Mouse (Mus musculus): ENCODE results near the gene Lamb1. TPM values are rescaled to one million over a fixed set of nuclear protein-coding genes. Genes with fewer than 3 reads are reported as not detected.

Gene Lamb1
- polyA plus RNA-seq, 2 experiments = 67.2 to 76.6 TPM

DNA sequence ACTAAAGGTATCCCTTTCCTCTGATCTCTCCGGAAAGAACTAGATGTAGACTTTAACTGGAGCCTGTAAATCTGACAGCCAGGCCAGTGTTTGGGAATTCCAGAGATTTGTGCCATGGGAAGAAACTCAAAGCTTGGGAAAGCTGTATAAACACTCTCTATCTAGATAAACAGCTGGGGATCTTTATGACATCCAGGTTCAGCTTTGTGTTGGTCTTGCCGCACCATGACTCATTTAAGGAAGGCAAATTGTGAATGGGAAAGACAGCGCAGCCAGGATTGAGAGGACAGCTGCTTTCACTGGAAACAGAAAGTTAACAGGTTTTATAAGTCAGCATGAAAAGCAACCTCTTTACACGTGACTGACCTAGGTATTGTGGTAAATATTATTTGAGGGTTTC, 12.8 kb upstream of the Lamb1 start:
- DNase-seq (ENCODE audit: low spot score) (peak; percentile 34), ATAC-seq (ENCODE audit: low FRiP score, low read depth) (peak; percentile 68; the same call in 1 of the 2 replicates)
- 39% methylated on average over 4 of the region's 4 CpGs for WGBS
- Histone ChIP-seq H3K36me3 (ENCODE audit: control insufficient read depth, insufficient read depth, low read length) (no peaks in the 10 kb centered on the region), H3K4me2 (replicated peaks; ENCODE audit: low read depth, low read length, severe bottlenecking) (no peak overlapping the region), H3K4me1 (ENCODE audit: control insufficient read depth, insufficient read depth, low read length) (peaks cover 3% of the 10 kb centered on the region; the same call in 1 of the 2 replicates), H3K9me3 (ENCODE audit: control insufficient read depth, low read length) (no peaks in the 10 kb centered on the region), H3K27me3 (ENCODE audit: control insufficient read depth, insufficient read depth, low read length) (no peaks in the 10 kb centered on the region), H3K4me3 (replicated peaks; ENCODE audit: low read length) (no peak overlapping the region), H3K9ac (ENCODE audit: low read depth, low read length, severe bottlenecking) (no peak overlapping the region), H3K27ac (replicated peaks; ENCODE audit: low read depth, low read length) (no peak overlapping the region)
- no peak for TF ChIP-seq POLR2A (IDR thresholded peaks at IDR 0.05; ENCODE audit: borderline replicate concordance, extremely low read depth, insufficient read depth, insufficient read length)

- Histone ChIP-seq H3K27ac (replicated peaks; ENCODE audit: low read depth, low read length) (no peak overlapping the region), H3K9me3 (ENCODE audit: control insufficient read depth, low read length) (no peaks in the 10 kb centered on the region), H3K4me3 (replicated peaks; ENCODE audit: low read length) (no peak overlapping the region), H3K36me3 (ENCODE audit: control insufficient read depth, insufficient read depth, low read length) (no peaks in the 10 kb centered on the region), H3K4me2 (replicated peaks; ENCODE audit: low read depth, low read length, severe bottlenecking) (no peak overlapping the region), H3K27me3 (ENCODE audit: control insufficient read depth, insufficient read depth, low read length) (no peaks in the 10 kb centered on the region), H3K4me1 (ENCODE audit: control insufficient read depth, insufficient read depth, low read length) (peaks cover 3% of the 10 kb centered on the region; the same call in 1 of the 2 replicates), H3K9ac (ENCODE audit: low read depth, low read length, severe bottlenecking) (no peak overlapping the region)
- 80% methylated on average over 8 of the region's 8 CpGs for WGBS
- TF ChIP-seq POLR2A (IDR thresholded peaks at IDR 0.05; ENCODE audit: borderline replicate concordance, extremely low read depth, insufficient read depth, insufficient read length) = no peak
- DNase-seq (ENCODE audit: low spot score) = no peak
- no peak for ATAC-seq (ENCODE audit: low FRiP score, low read depth)
These were observed 10.1 kb upstream of the Lamb1 start for GRCm38 (mm10) chr12:31254978-31255377.

DNA sequence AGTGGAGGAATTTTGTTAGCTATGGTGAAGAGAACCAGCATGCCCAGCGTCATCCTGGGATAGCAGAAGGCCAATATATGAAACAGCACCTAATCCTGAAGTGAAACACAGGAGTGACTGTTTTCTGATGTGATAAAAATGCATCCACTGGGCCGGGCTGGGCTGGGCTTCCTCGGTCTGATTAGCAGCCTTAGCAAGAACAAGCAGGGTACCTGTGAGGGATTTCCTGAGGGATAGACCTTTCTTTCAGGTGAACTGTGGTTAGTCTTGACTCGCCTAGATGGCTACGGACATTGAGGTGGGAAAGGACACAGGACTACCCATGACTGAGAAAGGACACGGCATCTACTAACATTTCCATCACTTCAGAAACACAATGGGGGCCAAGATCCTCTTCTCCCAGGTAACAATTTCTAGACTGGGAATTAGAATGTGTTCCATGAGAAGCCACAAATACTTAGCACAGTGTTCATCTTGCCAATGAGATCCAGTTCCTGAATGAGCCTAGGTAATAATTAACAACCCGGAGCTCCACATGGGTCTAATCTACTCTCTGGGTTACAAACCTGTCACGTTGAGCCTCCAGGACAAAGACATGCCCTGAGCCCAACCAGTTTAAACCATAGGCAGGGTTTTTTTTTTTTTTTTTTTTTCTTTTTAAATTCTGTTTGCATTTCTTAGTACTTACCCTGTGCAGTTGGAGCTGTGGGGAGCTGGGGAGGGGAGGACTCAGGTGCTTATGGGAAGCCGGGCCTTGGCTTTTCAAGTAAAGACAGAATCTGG, 8.7 kb upstream of the Lamb1 start:
- no peak overlapping the region for H3K27ac ChIP-seq (replicated peaks; ENCODE audit: low read depth, low read length)
- ATAC-seq (ENCODE audit: low FRiP score, low read depth) = no peak
- DNase-seq (ENCODE audit: low spot score) = no peak

GRCm38 (mm10) chr12:31261882-31262281, 3.2 kb upstream of the Lamb1 start:
- Histone ChIP-seq H3K4me2 (replicated peaks; ENCODE audit: low read depth, low read length, severe bottlenecking) (no peak overlapping the region), H3K27me3 (ENCODE audit: control insufficient read depth, insufficient read depth, low read length) (no peaks in the 10 kb centered on the region), H3K9me3 (ENCODE audit: control insufficient read depth, low read length) (no peaks in the 10 kb centered on the region), H3K9ac (ENCODE audit: low read depth, low read length, severe bottlenecking) (no peak overlapping the region), H3K36me3 (ENCODE audit: control insufficient read depth, insufficient read depth, low read length) (0 out of 2 replicates have a peak, but pooled peaks cover 3% of the 10 kb centered on the region), H3K27ac (replicated peaks; ENCODE audit: low read depth, low read length) (no peak overlapping the region), H3K4me3 (replicated peaks; ENCODE audit: low read length) (no peak overlapping the region), H3K4me1 (ENCODE audit: control insufficient read depth, insufficient read depth, low read length) (peaks cover 1% of the 10 kb centered on the region; the same call in 1 of the 2 replicates)
- TF ChIP-seq POLR2A (IDR thresholded peaks at IDR 0.05; ENCODE audit: borderline replicate concordance, extremely low read depth, insufficient read depth, insufficient read length) = no peak
- 86% methylated on average over 3 of the region's 3 CpGs for WGBS
- ATAC-seq (ENCODE audit: low FRiP score, low read depth) (no peak), DNase-seq (ENCODE audit: low spot score) (no peak)

More for the DNA sequence above, 8.7 kb upstream of the Lamb1 start:
- TF ChIP-seq POLR2A (IDR thresholded peaks at IDR 0.05; ENCODE audit: borderline replicate concordance, extremely low read depth, insufficient read depth, insufficient read length) = no peak
- H3K27me3 ChIP-seq (ENCODE audit: control insufficient read depth, insufficient read depth, low read length) = no peaks in the 10 kb centered on the region
- H3K36me3 ChIP-seq (ENCODE audit: control insufficient read depth, insufficient read depth, low read length) = no peaks in the 10 kb centered on the region
- H3K9me3 ChIP-seq (ENCODE audit: control insufficient read depth, low read length) = no peaks in the 10 kb centered on the region
- H3K9ac ChIP-seq (ENCODE audit: low read depth, low read length, severe bottlenecking) = no peak overlapping the region
- H3K4me1 ChIP-seq (ENCODE audit: control insufficient read depth, insufficient read depth, low read length) = peaks cover 3% of the 10 kb centered on the region; the same call in 1 of the 2 replicates
- no peak overlapping the region for H3K4me3 ChIP-seq (replicated peaks; ENCODE audit: low read length)
- H3K4me2 ChIP-seq (replicated peaks; ENCODE audit: low read depth, low read length, severe bottlenecking) = no peak overlapping the region
- 69% methylated on average over 9 of the region's 9 CpGs for WGBS

DNA sequence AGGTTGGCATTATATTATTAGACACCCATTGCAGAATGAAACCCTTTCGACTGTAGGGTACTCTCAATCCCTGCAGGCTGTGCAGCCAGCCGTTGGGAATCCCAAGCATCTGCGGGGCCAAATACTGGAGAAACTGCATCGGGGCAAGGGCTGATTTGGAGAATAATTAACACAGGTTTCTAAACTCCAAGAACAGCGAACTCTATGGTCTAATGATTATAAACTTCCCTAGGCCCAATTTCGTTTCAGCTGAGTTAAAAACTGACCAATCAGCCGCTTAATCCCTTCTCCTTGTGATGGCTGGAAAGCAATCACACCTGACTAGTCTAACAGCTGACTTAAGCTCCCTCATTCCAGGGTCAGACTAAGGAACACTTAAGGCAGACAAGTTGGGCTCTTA, 1.1 kb upstream of the Lamb1 start:
- no peaks in the 10 kb centered on the region for H3K27me3 ChIP-seq (ENCODE audit: control insufficient read depth, insufficient read depth, low read length)
- H3K27ac ChIP-seq (replicated peaks; ENCODE audit: low read depth, low read length) = no peak overlapping the region
- ATAC-seq (ENCODE audit: low FRiP score, low read depth) (no peak), DNase-seq (ENCODE audit: low spot score) (no peak)
- WGBS = 34% methylated on average over 7 of the region's 7 CpGs
- peaks cover 7% of the 10 kb centered on the region for H3K4me1 ChIP-seq (ENCODE audit: control insufficient read depth, insufficient read depth, low read length)
- H3K36me3 ChIP-seq (ENCODE audit: control insufficient read depth, insufficient read depth, low read length) = peaks cover 17% of the 10 kb centered on the region
- TF ChIP-seq POLR2A (IDR thresholded peaks at IDR 0.05; ENCODE audit: borderline replicate concordance, extremely low read depth, insufficient read depth, insufficient read length) = no peak
- H3K9me3 ChIP-seq (ENCODE audit: control insufficient read depth, low read length) = no peaks in the 10 kb centered on the region
- no peak overlapping the region for H3K9ac ChIP-seq (ENCODE audit: low read depth, low read length, severe bottlenecking)
- H3K4me3 ChIP-seq (replicated peaks; ENCODE audit: low read length) = no peak overlapping the region
- 0 out of 2 replicates have a peak overlapping the region, but pooled peaks have one; percentile 89 for H3K4me2 ChIP-seq (replicated peaks; ENCODE audit: low read depth, low read length, severe bottlenecking)
